Mouse (Mus musculus) natural killer cell, adult 2 months (primary cell): ENCODE results near the gene Acadm.
A peak's percentile ranks its signal among the peaks of the same experiment; 100 is the strongest.

ENCODE experiments used
- DNase-seq, 2 experiments: peaks; one replicate each; pipeline ENCODE4 v3.0.0; 2022; ENCODE audit warnings: low spot score in 2 of 2

The Acadm gene

GRCm38 (mm10) chr3:153902595-153902994 is 41.8 kb downstream of the Acadm start:
- no peak for DNase-seq

GRCm38 (mm10) chr3:153901904-153902303 is 42.5 kb downstream of the Acadm start:
- DNase-seq = no peak

GRCm38 (mm10) chr3:153897216-153897615 is 47.2 kb downstream of the Acadm start:
- no peak for DNase-seq

- DNase-seq = peak in 1 of 2 experiments; percentile 8
Observed at GRCm38 (mm10) chr3:153895454-153895853, 49.0 kb downstream of the Acadm start.

GRCm38 (mm10) chr3:153889188-153889781 is 55.1 kb downstream of the Acadm start:
- no peak for DNase-seq

GRCm38 (mm10) chr3:153888141-153888540 is 56.3 kb downstream of the Acadm start:
- DNase-seq = no peak

- DNase-seq = no peak
Observed at GRCm38 (mm10) chr3:153886296-153886695, 58.1 kb downstream of the Acadm start.
